Mouse (Mus musculus) heart, postnatal 0 days (tissue): ENCODE measurements around the gene Prnd.

Source experiments
- CTCF ChIP-seq: IDR thresholded peaks from 2 replicates; pipeline ENCODE4 v1.5.1; 2016; ENCODE audit warnings: antibody characterized with exemption, control low read depth, low read depth
- EP300 ChIP-seq: IDR thresholded peaks from 2 replicates; pipeline ENCODE4 v1.6.1; 2016; ENCODE audit warnings: antibody characterized with exemption, low read depth

- no peak for TF ChIP-seq CTCF
- no peak for TF ChIP-seq EP300
Measured at GRCm38 (mm10) chr2:131934243-131934642, 16.4 kb upstream of the Prnd start.
